Mouse (Mus musculus) gastrocnemius, adult 8-10 months (tissue): Measurements from ENCODE around the gene Negr1. TPM values are rescaled to one million over a fixed set of nuclear protein-coding genes. Genes with fewer than 3 reads are reported as not detected.

ENCODE experiments used
- DNase-seq, 2 experiments: peaks; one replicate each; pipeline ENCODE4 v3.0.0; 2022; ENCODE audit warnings: low spot score in 2 of 2
- total RNA-seq, 4 experiments: library from RNA; stranded (reverse); gene quantifications; 2 replicates each; pipeline ENCODE4 v1.2.4; 2022

The Negr1 gene
- total RNA-seq, 4 experiments from 2014 or later: 0.22 to 1.2 (median 0.47) TPM

- no peak for DNase-seq
Measured at GRCm38 (mm10) chr3:156690059-156690605, 128.5 kb downstream of the Negr1 start.

- no peak for DNase-seq
Measured at GRCm38 (mm10) chr3:156698687-156699086, 137.1 kb downstream of the Negr1 start.

GRCm38 (mm10) chr3:156703241-156703640, 141.6 kb downstream of the Negr1 start:
- DNase-seq: no peak

GRCm38 (mm10) chr3:156710240-156710639, 148.6 kb downstream of the Negr1 start:
- no peak for DNase-seq

- no peak for DNase-seq
Measured at GRCm38 (mm10) chr3:156710693-156711092, 149.1 kb downstream of the Negr1 start.

GRCm38 (mm10) chr3:156736335-156736734, 174.7 kb downstream of the Negr1 start:
- no peak for DNase-seq

- no peak for DNase-seq
Measured at GRCm38 (mm10) chr3:156739529-156739928, 177.9 kb downstream of the Negr1 start.

GRCm38 (mm10) chr3:156743266-156743665, 181.7 kb downstream of the Negr1 start:
- DNase-seq: no peak

- DNase-seq: no peak
Measured at GRCm38 (mm10) chr3:156745218-156745770, 183.7 kb downstream of the Negr1 start.

- DNase-seq: no peak
Measured at GRCm38 (mm10) chr3:156747456-156747855, 185.9 kb downstream of the Negr1 start.

GRCm38 (mm10) chr3:156753780-156754373, 192.3 kb downstream of the Negr1 start:
- no peak for DNase-seq

- no peak for DNase-seq
Measured at GRCm38 (mm10) chr3:156754790-156755530, 193.4 kb downstream of the Negr1 start.

GRCm38 (mm10) chr3:156765015-156765414, 203.4 kb downstream of the Negr1 start:
- no peak for DNase-seq

- no peak for DNase-seq
Measured at GRCm38 (mm10) chr3:156766171-156766845, 204.7 kb downstream of the Negr1 start.

- no peak for DNase-seq
Measured at GRCm38 (mm10) chr3:156771626-156772025, 210.0 kb downstream of the Negr1 start.

- DNase-seq: no peak
Measured at GRCm38 (mm10) chr3:156772057-156772456, 210.5 kb downstream of the Negr1 start.

GRCm38 (mm10) chr3:156784309-156784852, 222.8 kb downstream of the Negr1 start:
- no peak for DNase-seq

- DNase-seq: no peak
Measured at GRCm38 (mm10) chr3:156786355-156786754, 224.8 kb downstream of the Negr1 start.

GRCm38 (mm10) chr3:156791234-156791633, 229.6 kb downstream of the Negr1 start:
- DNase-seq: no peak

- DNase-seq: no peak
Measured at GRCm38 (mm10) chr3:156792743-156793142, 231.1 kb downstream of the Negr1 start.

- no peak for DNase-seq
Measured at GRCm38 (mm10) chr3:156794091-156794490, 232.5 kb downstream of the Negr1 start.

GRCm38 (mm10) chr3:156794610-156795009, 233.0 kb downstream of the Negr1 start:
- DNase-seq: no peak
